Mouse (Mus musculus): ENCODE results near the gene 4931406C07Rik. TPM values are rescaled to one million over a fixed set of nuclear protein-coding genes. Genes with fewer than 3 reads are reported as not detected.

Gene 4931406C07Rik
- total and polyA plus RNA-seq, 3 experiments = 1.8 to 26.9 (median 12.8) TPM

- no peak for ATAC-seq (ENCODE audit: extremely low read depth, insufficient number of reproducible peaks, low FRiP score, poor library complexity, severe bottlenecking)
- DNase-seq (ENCODE audit: low spot score) = no peak
- TF ChIP-seq CTCF (IDR thresholded peaks at IDR 0.05; ENCODE audit: low read depth, low read length) = no peak
- peak; percentile 61; the same call in 1 of the 2 replicates for TF ChIP-seq POLR2AphosphoS5 (IDR thresholded peaks at IDR 0.05; ENCODE audit: insufficient replicate concordance, low read depth, low read length)
- no peak for TF ChIP-seq GATA1 (IDR thresholded peaks at IDR 0.05; ENCODE audit: borderline replicate concordance, low read length)
- H3K36me3 ChIP-seq (replicated peaks) = peaks cover 73% of the 10 kb centered on the region
- H3K4me3 ChIP-seq (ENCODE audit: low read depth, low read length) = no peak overlapping the region
- no peaks in the 10 kb centered on the region for H3K27me3 ChIP-seq (ENCODE audit: insufficient read depth, low read length)
- H3K4me1 ChIP-seq (ENCODE audit: insufficient read depth, low read depth, low read length) = peaks cover 29% of the 10 kb centered on the region
- no peaks in the 10 kb centered on the region for H3K9me3 ChIP-seq (replicated peaks)
Observed at GRCm38 (mm10) chr9:15314619-15315018, 8.4 kb upstream of the 4931406C07Rik start.

GRCm38 (mm10) chr9:15313633-15314032 is 7.4 kb upstream of the 4931406C07Rik start:
- H3K4me3 ChIP-seq (ENCODE audit: low read depth, low read length) = no peak overlapping the region
- H3K36me3 ChIP-seq (replicated peaks) = peaks cover 81% of the 10 kb centered on the region
- peaks cover 36% of the 10 kb centered on the region for H3K4me1 ChIP-seq (ENCODE audit: insufficient read depth, low read depth, low read length)
- TF ChIP-seq POLR2AphosphoS5 (IDR thresholded peaks at IDR 0.05; ENCODE audit: insufficient replicate concordance, low read depth, low read length) (no peak), CTCF (IDR thresholded peaks at IDR 0.05; ENCODE audit: low read depth, low read length) (no peak), GATA2 (IDR thresholded peaks at IDR 0.05; ENCODE audit: borderline replicate concordance, low read depth, low read length) (no peak), GATA1 (IDR thresholded peaks at IDR 0.05; ENCODE audit: borderline replicate concordance, low read length) (no peak), TAL1 (conservative IDR thresholded peaks at IDR 0.05; ENCODE audit: low read depth, low read length) (no peak)
- no peak for DNase-seq (ENCODE audit: low spot score)
- ATAC-seq (ENCODE audit: extremely low read depth, insufficient number of reproducible peaks, low FRiP score, poor library complexity, severe bottlenecking) = no peak
- no peaks in the 10 kb centered on the region for H3K9me3 ChIP-seq (replicated peaks)
- H3K27me3 ChIP-seq (ENCODE audit: insufficient read depth, low read length) = no peaks in the 10 kb centered on the region

GRCm38 (mm10) chr9:15312054-15312735 is 5.9 kb upstream of the 4931406C07Rik start:
- peaks cover 41% of the 10 kb centered on the region for H3K4me1 ChIP-seq (ENCODE audit: insufficient read depth, low read depth, low read length)
- 0 out of 2 replicates have a peak, but pooled peaks have one; percentile 33 for TF ChIP-seq POLR2AphosphoS5 (IDR thresholded peaks at IDR 0.05; ENCODE audit: insufficient replicate concordance, low read depth, low read length)
- TF ChIP-seq CTCF (IDR thresholded peaks at IDR 0.05; ENCODE audit: low read depth, low read length) = no peak
- no peak for TF ChIP-seq GATA1 (IDR thresholded peaks at IDR 0.05; ENCODE audit: borderline replicate concordance, low read length)
- TF ChIP-seq GATA2 (IDR thresholded peaks at IDR 0.05; ENCODE audit: borderline replicate concordance, low read depth, low read length) = no peak
- TF ChIP-seq TAL1 (conservative IDR thresholded peaks at IDR 0.05; ENCODE audit: low read depth, low read length) = peak; percentile 38; the same call in 1 of the 2 replicates
- no peak overlapping the region for H3K4me3 ChIP-seq (ENCODE audit: low read depth, low read length)
- DNase-seq (ENCODE audit: low spot score) (no peak), ATAC-seq (ENCODE audit: extremely low read depth, insufficient number of reproducible peaks, low FRiP score, poor library complexity, severe bottlenecking) (peak; percentile 35; the same call in 1 of the 2 replicates)
- H3K36me3 ChIP-seq (replicated peaks) = peaks cover 77% of the 10 kb centered on the region
- no peaks in the 10 kb centered on the region for H3K9me3 ChIP-seq (replicated peaks)
- no peaks in the 10 kb centered on the region for H3K27me3 ChIP-seq (ENCODE audit: insufficient read depth, low read length)

GRCm38 (mm10) chr9:15310179-15310578 is 3.9 kb upstream of the 4931406C07Rik start:
- Histone ChIP-seq H3K9me3 (replicated peaks) (no peaks in the 10 kb centered on the region), H3K36me3 (replicated peaks) (peaks cover 68% of the 10 kb centered on the region), H3K27me3 (ENCODE audit: insufficient read depth, low read length) (no peaks in the 10 kb centered on the region), H3K4me3 (ENCODE audit: low read depth, low read length) (no peak overlapping the region; the same call in 1 of the 2 replicates), H3K4me1 (ENCODE audit: insufficient read depth, low read depth, low read length) (peaks cover 47% of the 10 kb centered on the region)
- DNase-seq (ENCODE audit: low spot score) = no peak
- TF ChIP-seq GATA1 (IDR thresholded peaks at IDR 0.05; ENCODE audit: borderline replicate concordance, low read length) (no peak), POLR2AphosphoS5 (IDR thresholded peaks at IDR 0.05; ENCODE audit: insufficient replicate concordance, low read depth, low read length) (no peak), GATA2 (IDR thresholded peaks at IDR 0.05; ENCODE audit: borderline replicate concordance, low read depth, low read length) (no peak), CTCF (IDR thresholded peaks at IDR 0.05; ENCODE audit: low read depth, low read length) (no peak), TAL1 (conservative IDR thresholded peaks at IDR 0.05; ENCODE audit: low read depth, low read length) (no peak)
- ATAC-seq (ENCODE audit: extremely low read depth, insufficient number of reproducible peaks, low FRiP score, poor library complexity, severe bottlenecking) = no peak

GRCm38 (mm10) chr9:15309425-15309824 is 3.2 kb upstream of the 4931406C07Rik start:
- Histone ChIP-seq H3K9me3 (replicated peaks) (no peaks in the 10 kb centered on the region), H3K4me3 (ENCODE audit: low read depth, low read length) (peak overlapping the region; percentile 57), H3K27me3 (ENCODE audit: insufficient read depth, low read length) (no peaks in the 10 kb centered on the region), H3K4me1 (ENCODE audit: insufficient read depth, low read depth, low read length) (peaks cover 55% of the 10 kb centered on the region), H3K36me3 (replicated peaks) (peaks cover 60% of the 10 kb centered on the region)
- DNase-seq (ENCODE audit: low spot score) (no peak), ATAC-seq (ENCODE audit: extremely low read depth, insufficient number of reproducible peaks, low FRiP score, poor library complexity, severe bottlenecking) (no peak)
- TF ChIP-seq CTCF (IDR thresholded peaks at IDR 0.05; ENCODE audit: low read depth, low read length) (no peak), POLR2AphosphoS5 (IDR thresholded peaks at IDR 0.05; ENCODE audit: insufficient replicate concordance, low read depth, low read length) (no peak), GATA1 (IDR thresholded peaks at IDR 0.05; ENCODE audit: borderline replicate concordance, low read length) (no peak), TAL1 (conservative IDR thresholded peaks at IDR 0.05; ENCODE audit: low read depth, low read length) (no peak), GATA2 (IDR thresholded peaks at IDR 0.05; ENCODE audit: borderline replicate concordance, low read depth, low read length) (no peak)

- Histone ChIP-seq H3K36me3 (replicated peaks) (peaks cover 48% of the 10 kb centered on the region), H3K4me3 (ENCODE audit: low read depth, low read length) (peak overlapping the region; percentile 93), H3K4me1 (ENCODE audit: insufficient read depth, low read depth, low read length) (peaks cover 61% of the 10 kb centered on the region), H3K9me3 (replicated peaks) (no peaks in the 10 kb centered on the region), H3K27me3 (ENCODE audit: insufficient read depth, low read length) (no peaks in the 10 kb centered on the region)
- DNase-seq (ENCODE audit: low spot score) (no peak), ATAC-seq (ENCODE audit: extremely low read depth, insufficient number of reproducible peaks, low FRiP score, poor library complexity, severe bottlenecking) (no peak)
- TF ChIP-seq POLR2AphosphoS5 (IDR thresholded peaks at IDR 0.05; ENCODE audit: insufficient replicate concordance, low read depth, low read length) (no peak), GATA2 (IDR thresholded peaks at IDR 0.05; ENCODE audit: borderline replicate concordance, low read depth, low read length) (no peak), GATA1 (IDR thresholded peaks at IDR 0.05; ENCODE audit: borderline replicate concordance, low read length) (no peak), CTCF (IDR thresholded peaks at IDR 0.05; ENCODE audit: low read depth, low read length) (no peak), TAL1 (conservative IDR thresholded peaks at IDR 0.05; ENCODE audit: low read depth, low read length) (no peak)
Observed at GRCm38 (mm10) chr9:15308254-15308653, 2.0 kb upstream of the 4931406C07Rik start.
